Comparison of ENCODE assay signal across 8 mouse cellular contexts in genomic region chr19:8991245-8991870, GRCm38 (mm10). TPM values are rescaled to one million over a fixed set of nuclear protein-coding genes. Genes with fewer than 3 reads are reported as not detected.
A peak's percentile ranks its signal among the peaks of the same experiment; 100 is the strongest.
DNase-seq lines count a peak whose midpoint lies in the region; ATAC-seq lines count a peak whose summit lies in the region.

No protein-coding gene starts in this region.

- H3K36me3 ChIP-seq in lung, embryonic 15.5 days, result no peaks in the 10 kb centered on the region
- H3K36me3 ChIP-seq in embryonic facial prominence, embryonic 15.5 days, result no peaks in the 10 kb centered on the region
- H3K36me3 ChIP-seq in intestine, embryonic 14.5 days (ENCODE audit: control insufficient read depth, insufficient read depth, low read length), result no peaks in the 10 kb centered on the region

- peak overlapping the region; percentile 70 for H3K4me2 ChIP-seq in lung, embryonic 15.5 days
- H3K4me2 ChIP-seq in embryonic facial prominence, embryonic 15.5 days (replicated peaks), result peak overlapping the region; percentile 73
- H3K4me2 ChIP-seq in intestine, embryonic 14.5 days (ENCODE audit: low read length), result peak overlapping the region; percentile 68

- peaks cover 46% of the 10 kb centered on the region for H3K4me1 ChIP-seq in lung, embryonic 15.5 days
- peaks cover 75% of the 10 kb centered on the region for H3K4me1 ChIP-seq in embryonic facial prominence, embryonic 15.5 days
- peaks cover 46% of the 10 kb centered on the region for H3K4me1 ChIP-seq in intestine, embryonic 14.5 days (replicated peaks; ENCODE audit: control insufficient read depth, insufficient read depth, low read length)

- H3K9me3 ChIP-seq in lung, embryonic 15.5 days, result no peaks in the 10 kb centered on the region
- H3K9me3 ChIP-seq in embryonic facial prominence, embryonic 15.5 days (replicated peaks), result no peaks in the 10 kb centered on the region
- H3K9me3 ChIP-seq in intestine, embryonic 14.5 days (ENCODE audit: control insufficient read depth, low read length), result no peaks in the 10 kb centered on the region

- H3K27ac ChIP-seq in lung, embryonic 15.5 days, result peak overlapping the region; percentile 94
- H3K27ac ChIP-seq in embryonic facial prominence, embryonic 15.5 days (replicated peaks), result peak overlapping the region; percentile 97
- peak overlapping the region; percentile 93 for H3K27ac ChIP-seq in intestine, embryonic 14.5 days (ENCODE audit: low read depth)

- WGBS in lung, embryonic 15.5 days, result 61% methylated on average over 4 of the region's 4 CpGs
- WGBS in embryonic facial prominence, embryonic 15.5 days, result 28% methylated on average over 4 of the region's 4 CpGs
- 38% methylated on average over 4 of the region's 4 CpGs for WGBS in intestine, embryonic 14.5 days

- DNase-seq in lung, postnatal 14 days, result no peak
- DNase-seq in intestine, embryonic 14.5 days (ENCODE audit: low spot score), result no peak
- DNase-seq in naive thymus-derived CD4-positive, alpha-beta T cell, adult 2 months (ENCODE audit: low read depth), result peak; percentile 35
- DNase-seq in cerebellum, adult 11-12 months, result no peak
- DNase-seq in frontal cortex, postnatal 14 days (ENCODE audit: low spot score in 2 of 2), result no peak
- no peak for DNase-seq in gastrocnemius, postnatal 10 days

- H3K4me3 ChIP-seq in lung, embryonic 15.5 days, result peak overlapping the region; percentile 60
- peak overlapping the region; percentile 71 for H3K4me3 ChIP-seq in embryonic facial prominence, embryonic 15.5 days (replicated peaks)
- H3K4me3 ChIP-seq in intestine, embryonic 14.5 days (ENCODE audit: low read depth, low read length), result peak overlapping the region; percentile 75

- H3K9ac ChIP-seq in lung, embryonic 15.5 days, result 0 out of 2 replicates have a peak overlapping the region, but pooled peaks have one; percentile 20
- peak overlapping the region; percentile 73 for H3K9ac ChIP-seq in embryonic facial prominence, embryonic 15.5 days
- H3K9ac ChIP-seq in intestine, embryonic 14.5 days (ENCODE audit: low read length), result peak overlapping the region; percentile 82

- no peaks in the 10 kb centered on the region for H3K27me3 ChIP-seq in lung, embryonic 15.5 days
- no peaks in the 10 kb centered on the region for H3K27me3 ChIP-seq in embryonic facial prominence, embryonic 15.5 days
- no peaks in the 10 kb centered on the region for H3K27me3 ChIP-seq in intestine, embryonic 14.5 days (replicated peaks; ENCODE audit: control insufficient read depth, insufficient read depth, low read length)

- ATAC-seq in lung, embryonic 15.5 days (ENCODE audit: borderline replicate concordance, extremely low read depth, low FRiP score, low TSS enrichment), result no peak
- no peak for ATAC-seq in embryonic facial prominence, embryonic 15.5 days (ENCODE audit: insufficient number of reproducible peaks, low FRiP score, low TSS enrichment, low read depth)
- ATAC-seq in intestine, embryonic 14.5 days (replicated peaks; ENCODE audit: low FRiP score, low TSS enrichment, low read depth), result no peak

RNA-seq across cellular contexts. Expression of gene Ahnak, which starts 2.3 kb away (rescaled TPM):
- 24.7 and 25.6 TPM in 2 replicates for polyA plus RNA-seq in lung, embryonic 15.5 days (2015; fragmentation: Nextera tagmentation; extraction: Ambion mirVana)
- polyA plus RNA-seq in embryonic facial prominence, embryonic 15.5 days (2015; fragmentation: Nextera tagmentation; extraction: Ambion mirVana), result 71.9 and 92.4 TPM in 2 replicates
- 21.6 and 22.2 TPM in 2 replicates for polyA plus RNA-seq in intestine, embryonic 14.5 days (2014; fragmentation: Nextera tagmentation; extraction: Ambion mirVana)
- 100 to 1,000 TPM; 235 to 267 TPM for total RNA-seq in gastrocnemius, postnatal 10 days (2021)

RNA-seq across cellular contexts. Expression of gene Eef1g, which starts 24.5 kb away (rescaled TPM):
- polyA plus RNA-seq in lung, embryonic 15.5 days (2015; fragmentation: Nextera tagmentation; extraction: Ambion mirVana), result 420 and 427 TPM in 2 replicates
- 443 and 458 TPM in 2 replicates for polyA plus RNA-seq in embryonic facial prominence, embryonic 15.5 days (2015; fragmentation: Nextera tagmentation; extraction: Ambion mirVana)
- 501 and 531 TPM in 2 replicates for polyA plus RNA-seq in intestine, embryonic 14.5 days (2014; fragmentation: Nextera tagmentation; extraction: Ambion mirVana)
- 100 to 1,000 TPM; 640 to 671 TPM for total RNA-seq in gastrocnemius, postnatal 10 days (2021)

RNA-seq across cellular contexts. Expression of gene Tut1, which starts 37.7 kb away (rescaled TPM):
- 28.4 and 29.7 TPM in 2 replicates for polyA plus RNA-seq in lung, embryonic 15.5 days (2015; fragmentation: Nextera tagmentation; extraction: Ambion mirVana)
- 31.0 and 32.8 TPM in 2 replicates for polyA plus RNA-seq in embryonic facial prominence, embryonic 15.5 days (2015; fragmentation: Nextera tagmentation; extraction: Ambion mirVana)
- polyA plus RNA-seq in intestine, embryonic 14.5 days (2014; fragmentation: Nextera tagmentation; extraction: Ambion mirVana), result 33.3 and 33.5 TPM in 2 replicates
- 10 to 100 TPM in 1 of 2 experiments, 1 to 10 TPM in 1; 9.1 to 11.2 TPM for total RNA-seq in gastrocnemius, postnatal 10 days (2021)

RNA-seq across cellular contexts. Expression of gene Mta2, which starts 49.7 kb away (rescaled TPM):
- polyA plus RNA-seq in lung, embryonic 15.5 days (2015; fragmentation: Nextera tagmentation; extraction: Ambion mirVana), result 165 and 173 TPM in 2 replicates
- 155 and 156 TPM in 2 replicates for polyA plus RNA-seq in embryonic facial prominence, embryonic 15.5 days (2015; fragmentation: Nextera tagmentation; extraction: Ambion mirVana)
- polyA plus RNA-seq in intestine, embryonic 14.5 days (2014; fragmentation: Nextera tagmentation; extraction: Ambion mirVana), result 40.3 and 40.7 TPM in 2 replicates
- total RNA-seq in gastrocnemius, postnatal 10 days (2021), result 10 to 100 TPM; 37.7 to 49.7 TPM

Comparison
In these comparisons a context has a peak if more than half of its experiments do, and no peak if none do; other contexts are left out.
1. H3K9ac ChIP-seq: peak in every context shown above with its lines; median percentile 82 in intestine, embryonic 14.5 days; 73 in embryonic facial prominence, embryonic 15.5 days; 20 in lung, embryonic 15.5 days.